Mouse (Mus musculus): ENCODE data around the gene Rnf123.

Gene Rnf123

DNA sequence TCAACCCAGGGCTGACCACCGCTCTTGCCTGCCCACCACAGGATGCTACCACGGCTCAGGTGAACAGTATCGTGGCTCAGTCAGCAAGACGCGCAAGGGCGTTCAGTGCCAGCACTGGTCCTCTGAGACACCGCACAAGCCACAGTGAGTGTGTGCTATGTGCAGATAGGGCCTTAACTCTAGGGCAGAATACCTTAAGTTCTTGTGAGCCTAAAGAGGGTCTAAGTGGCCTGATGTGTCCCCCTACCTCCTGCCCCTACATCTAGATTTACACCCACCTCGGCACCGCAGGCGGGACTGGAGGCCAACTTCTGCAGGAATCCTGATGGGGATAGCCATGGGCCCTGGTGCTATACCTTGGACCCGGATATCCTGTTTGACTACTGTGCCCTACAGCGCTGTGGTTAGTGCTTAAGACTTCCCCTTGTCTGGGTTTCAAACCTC is at the start of gene Rnf123:
TSS of gene Rnf123 (minus strand) at position 359 of the 444 bp plus-strand sequence.
- DNase-seq (ENCODE audit: low spot score), result no peak

DNA sequence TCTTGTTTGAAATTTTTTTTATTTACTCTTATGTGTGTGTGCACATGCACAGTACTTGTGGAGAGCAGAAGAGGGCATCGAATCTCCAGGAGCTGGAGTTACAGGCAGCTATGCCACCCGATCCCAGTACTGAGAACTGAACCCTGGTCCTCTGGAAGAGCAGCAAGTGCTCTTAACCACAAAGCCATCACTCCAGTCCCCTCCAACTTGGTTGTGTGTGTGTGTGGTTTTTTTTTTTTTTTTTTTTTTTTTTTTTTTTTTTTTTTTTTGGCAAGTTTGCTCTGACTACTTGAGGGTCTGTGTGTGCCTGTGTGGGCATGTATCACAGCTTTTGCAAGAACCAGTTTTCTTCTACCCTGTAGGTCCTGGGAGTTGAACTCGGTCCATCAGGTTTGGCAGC is 49.2 kb upstream of the Rnf123 start:
- DNase-seq (ENCODE audit: low spot score), result no peak

DNA sequence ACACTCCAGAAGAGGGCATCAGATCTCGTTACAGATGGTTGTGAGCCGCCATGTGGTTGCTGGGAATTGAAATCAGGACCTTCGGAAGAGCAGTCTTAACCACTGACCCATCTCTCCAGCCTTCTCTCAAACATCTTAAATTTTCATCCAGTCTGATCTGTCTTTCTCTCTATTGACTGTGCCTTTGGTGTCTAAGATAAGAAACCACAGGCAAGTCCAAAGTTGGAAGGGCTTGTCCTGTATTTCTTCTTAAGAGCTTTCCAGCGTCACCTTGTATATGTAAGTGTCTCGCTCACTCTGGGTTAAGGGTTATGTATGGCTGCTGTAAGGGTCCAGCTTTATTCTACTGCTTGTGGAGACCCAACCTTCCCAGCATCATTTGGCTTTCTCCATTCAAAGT is 48.4 kb upstream of the Rnf123 start:
- no peak for DNase-seq (ENCODE audit: low spot score)

DNA sequence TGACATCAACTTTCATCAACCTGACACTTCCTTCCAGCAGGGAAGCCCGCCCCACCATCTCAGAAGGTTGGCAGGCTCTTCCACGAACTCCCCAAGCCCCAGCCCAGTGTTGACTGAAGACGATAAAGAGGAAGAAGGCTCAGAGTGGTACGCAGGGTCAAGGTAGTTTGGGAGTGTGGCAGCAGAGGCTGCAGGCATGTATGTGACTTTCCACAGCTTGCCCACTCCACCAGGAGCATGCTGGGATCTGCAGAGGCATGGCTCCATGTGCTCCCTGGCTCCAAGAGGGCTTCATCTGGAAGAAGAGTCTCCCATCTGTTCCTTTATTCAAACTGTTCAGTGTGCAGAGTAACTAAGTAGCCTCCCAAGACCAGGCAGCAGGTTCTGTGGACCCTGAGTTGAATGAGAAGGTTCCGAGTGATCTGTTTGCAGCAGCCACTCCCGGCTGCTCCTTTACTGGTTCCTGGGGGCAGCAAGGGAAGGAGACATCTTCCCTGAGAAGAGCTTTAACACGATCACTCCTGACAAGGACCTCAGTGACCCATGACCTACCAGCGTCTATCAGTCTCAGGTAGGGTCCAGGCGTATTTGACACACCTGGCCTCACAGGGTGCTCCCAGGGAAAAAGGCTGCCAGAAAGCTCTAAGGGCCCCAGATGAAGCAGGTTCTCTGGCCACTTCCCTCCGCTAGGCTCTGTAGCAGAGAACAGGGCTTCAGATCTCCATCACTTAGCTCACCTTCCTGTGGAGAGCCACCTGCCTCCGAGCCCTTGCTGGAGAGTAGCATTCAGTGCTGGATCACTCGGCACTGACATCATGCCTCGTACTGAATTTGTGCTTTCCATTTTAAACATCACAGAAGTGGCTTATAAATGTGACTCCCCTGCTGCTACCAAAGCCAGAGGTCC is 46.1 kb upstream of the Rnf123 start:
- no peak for DNase-seq (ENCODE audit: low spot score)

DNA sequence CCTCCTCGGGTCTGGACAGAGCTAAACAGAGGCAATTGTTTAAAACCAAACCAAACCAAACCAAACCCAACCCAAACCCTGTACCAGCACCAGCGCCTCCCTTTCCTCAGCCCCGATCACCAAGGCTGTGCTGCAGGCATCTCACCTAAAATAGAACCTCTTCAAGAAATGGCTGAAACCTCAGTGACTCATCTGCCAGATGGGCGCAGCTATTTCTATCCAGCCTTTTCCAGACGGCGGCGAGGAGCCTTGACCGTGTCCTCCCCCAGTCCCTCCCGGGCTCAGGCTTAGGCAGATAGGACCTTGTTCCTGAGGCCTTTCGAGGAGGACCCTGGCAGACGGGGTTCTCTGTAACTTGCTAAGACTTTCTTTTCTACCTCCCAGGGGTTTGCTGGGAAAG is 45.1 kb upstream of the Rnf123 start:
- DNase-seq (ENCODE audit: low spot score), result no peak

DNA sequence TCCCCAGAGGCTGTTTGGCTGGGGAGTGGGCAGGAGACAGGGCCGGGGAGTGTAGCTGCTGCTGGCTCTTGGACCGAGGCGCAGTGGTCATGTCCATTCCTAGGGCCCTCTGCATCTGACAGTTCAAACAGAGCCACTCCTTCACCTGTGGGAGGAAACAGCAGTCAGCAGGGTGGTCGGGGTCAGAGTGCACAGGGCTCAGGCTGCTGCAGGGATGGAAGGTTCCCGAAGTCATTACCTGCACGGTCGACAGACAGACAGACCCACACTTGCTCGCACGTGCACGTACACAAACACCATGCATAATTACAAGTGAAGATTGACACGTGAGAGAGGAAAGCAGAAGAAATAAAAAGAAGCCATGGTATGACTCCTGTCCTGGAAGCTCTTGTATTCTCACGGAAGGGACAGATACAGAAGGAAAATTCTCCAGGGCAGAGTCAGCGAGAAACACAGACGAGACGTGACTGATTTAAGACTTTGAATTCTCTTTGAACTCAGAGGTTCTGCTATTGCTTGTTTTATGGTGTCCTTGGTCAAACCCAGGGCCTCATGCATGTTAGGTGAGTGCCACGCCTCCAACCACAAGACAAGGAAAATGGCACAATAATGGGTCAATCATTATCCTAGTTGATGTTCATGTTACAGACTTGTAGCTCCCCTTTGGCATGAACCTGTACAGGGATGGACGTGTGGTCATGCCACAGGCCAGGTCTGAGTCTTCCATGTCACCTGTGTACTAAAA is 43.5 kb upstream of the Rnf123 start:
- no peak for DNase-seq (ENCODE audit: low spot score)

DNA sequence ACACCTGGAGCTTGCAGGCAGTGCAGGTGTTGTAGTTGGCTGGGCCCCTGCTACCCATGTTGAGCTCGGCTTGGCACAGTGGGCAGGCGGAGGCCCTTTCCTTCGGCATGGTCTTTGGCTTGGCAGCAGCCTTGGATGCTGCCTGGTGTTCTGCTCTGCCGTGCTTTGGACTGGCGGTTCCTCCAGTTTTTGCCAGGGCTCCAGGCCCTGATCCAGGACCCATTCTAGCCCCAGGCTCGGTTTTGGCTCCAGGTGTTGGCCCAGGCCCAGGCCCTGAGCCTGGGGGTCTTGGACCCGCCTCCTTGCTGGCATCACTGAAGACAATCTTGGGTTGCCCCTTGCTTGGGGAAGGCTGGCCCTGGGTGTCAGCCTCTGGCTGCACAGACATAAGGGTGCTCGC is 42.6 kb upstream of the Rnf123 start:
- DNase-seq (ENCODE audit: low spot score), result no peak

DNA sequence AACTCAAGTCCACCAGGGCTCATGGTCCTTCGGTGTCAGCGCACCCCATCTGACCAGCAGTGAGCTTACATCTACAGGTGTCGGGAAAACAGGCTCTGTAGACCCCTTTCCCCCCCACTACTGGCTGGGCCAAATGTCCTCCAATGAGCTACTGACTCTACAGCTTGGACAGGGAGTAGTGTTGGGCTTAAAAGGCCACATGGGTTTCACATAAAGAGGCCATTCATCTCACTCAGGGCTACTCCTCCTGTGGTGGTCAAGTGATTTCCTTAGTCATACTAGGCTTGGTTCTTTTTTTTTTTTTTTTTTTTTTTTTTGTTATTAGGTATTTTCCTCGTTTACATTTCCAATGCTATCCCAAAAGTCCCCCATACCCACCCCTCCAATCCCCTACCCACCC is 40.8 kb upstream of the Rnf123 start:
- no peak for DNase-seq (ENCODE audit: low spot score)

DNA sequence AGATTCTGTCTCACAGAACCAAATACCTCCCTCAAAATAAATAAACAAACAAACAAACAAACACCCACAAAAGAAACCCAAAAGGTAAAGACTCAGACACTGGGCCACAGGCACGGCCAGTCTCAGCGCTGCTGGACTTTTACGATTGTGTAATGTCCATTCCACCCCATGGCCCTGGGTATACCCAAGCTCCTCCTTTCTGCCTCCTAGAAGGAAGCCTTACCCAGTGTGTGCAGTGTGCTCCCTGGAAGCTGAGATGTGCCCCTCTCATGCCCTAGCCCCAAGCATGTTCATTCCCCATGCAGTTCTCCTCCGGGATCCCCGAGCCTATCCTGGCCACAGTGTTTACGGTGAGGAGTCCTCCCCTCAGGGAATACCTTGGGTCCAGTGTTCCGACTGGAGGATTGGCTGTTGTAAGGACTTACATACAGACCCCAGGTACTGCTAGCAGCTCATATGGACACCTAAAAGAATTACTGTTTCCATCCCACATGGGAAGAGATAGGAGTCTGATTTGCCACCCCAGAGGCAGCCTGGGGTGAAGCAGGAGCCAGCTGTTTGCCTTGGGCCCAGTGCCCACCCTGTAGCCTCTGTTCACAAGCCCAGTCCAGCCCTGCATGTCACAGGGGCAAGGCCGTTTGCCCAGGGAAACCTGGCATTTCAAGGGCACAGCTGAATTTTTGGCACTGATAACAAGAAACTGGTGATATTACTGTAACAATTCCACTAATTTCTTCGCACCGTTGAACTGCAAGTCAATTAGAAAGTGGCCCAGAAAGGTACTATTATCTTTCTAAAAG is 38.2 kb upstream of the Rnf123 start:
- no peak for DNase-seq (ENCODE audit: low spot score)

DNA sequence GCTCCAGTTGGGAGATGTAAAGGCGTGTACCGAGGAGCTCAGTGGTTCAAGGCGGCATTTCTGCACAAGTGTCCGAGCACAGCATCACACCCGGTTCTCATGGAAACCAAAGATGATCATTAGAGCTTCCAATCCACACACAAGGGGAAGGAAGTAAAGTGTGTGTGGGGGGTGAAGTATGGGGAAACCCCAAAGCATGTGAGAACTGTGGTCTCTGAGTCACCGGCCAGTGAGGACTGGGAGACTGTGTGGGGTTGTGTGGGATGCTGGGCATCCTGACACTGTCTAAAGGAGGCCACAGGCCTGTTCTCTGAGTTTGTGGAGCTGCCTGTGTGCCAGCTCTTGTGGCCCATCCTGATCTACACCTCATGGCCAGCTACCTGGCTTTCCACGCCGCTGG is 37.5 kb upstream of the Rnf123 start:
- DNase-seq (ENCODE audit: low spot score), result no peak

DNA sequence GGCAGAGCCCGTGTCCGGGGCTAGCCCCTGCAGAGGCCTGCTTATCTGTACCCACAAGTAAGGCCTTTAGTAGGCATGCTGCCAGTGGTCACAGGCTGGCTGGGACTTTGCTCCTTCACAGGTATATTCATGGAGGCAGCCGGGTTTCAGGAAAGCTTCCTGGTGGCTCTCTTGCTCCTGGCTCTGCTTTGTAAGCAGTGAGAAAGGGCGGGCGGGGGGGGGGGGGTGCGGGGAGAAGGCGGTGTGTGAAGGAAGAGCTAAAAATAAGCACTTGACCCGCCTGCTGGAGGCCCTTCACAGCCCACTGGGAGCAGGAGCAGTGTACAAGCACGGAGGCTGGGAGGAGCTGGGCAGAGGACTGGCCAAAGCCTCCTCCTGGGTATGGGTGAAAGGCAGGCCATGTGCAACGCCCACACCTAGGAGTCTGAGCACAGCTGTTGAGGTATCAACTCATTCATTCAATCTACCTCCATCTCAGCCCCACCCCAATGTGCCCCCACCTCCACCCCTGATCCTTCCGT is 36.8 kb upstream of the Rnf123 start:
- DNase-seq (ENCODE audit: low spot score), result no peak

DNA sequence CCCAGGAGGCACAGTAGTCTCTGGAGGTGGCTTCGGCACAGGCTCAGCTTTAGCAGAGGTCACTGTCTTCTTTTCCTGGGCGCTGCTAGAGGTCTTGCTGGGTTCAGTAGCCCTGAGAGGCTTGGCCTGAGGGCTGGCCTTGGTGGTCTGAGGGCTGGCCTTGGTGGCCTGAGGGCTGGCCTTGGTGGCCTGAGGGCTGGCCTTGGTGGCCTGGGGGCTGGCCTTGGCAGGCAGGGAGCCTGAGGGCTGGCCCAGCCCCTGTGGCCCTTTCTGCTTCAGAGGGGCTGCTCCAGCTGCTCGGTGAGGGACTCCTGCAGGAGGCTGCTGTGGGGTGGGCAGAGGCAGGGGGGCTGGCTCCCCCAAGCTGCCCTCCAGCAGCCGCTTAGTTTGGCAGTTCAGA is 34.0 kb upstream of the Rnf123 start:
- no peak for DNase-seq (ENCODE audit: low spot score)

DNA sequence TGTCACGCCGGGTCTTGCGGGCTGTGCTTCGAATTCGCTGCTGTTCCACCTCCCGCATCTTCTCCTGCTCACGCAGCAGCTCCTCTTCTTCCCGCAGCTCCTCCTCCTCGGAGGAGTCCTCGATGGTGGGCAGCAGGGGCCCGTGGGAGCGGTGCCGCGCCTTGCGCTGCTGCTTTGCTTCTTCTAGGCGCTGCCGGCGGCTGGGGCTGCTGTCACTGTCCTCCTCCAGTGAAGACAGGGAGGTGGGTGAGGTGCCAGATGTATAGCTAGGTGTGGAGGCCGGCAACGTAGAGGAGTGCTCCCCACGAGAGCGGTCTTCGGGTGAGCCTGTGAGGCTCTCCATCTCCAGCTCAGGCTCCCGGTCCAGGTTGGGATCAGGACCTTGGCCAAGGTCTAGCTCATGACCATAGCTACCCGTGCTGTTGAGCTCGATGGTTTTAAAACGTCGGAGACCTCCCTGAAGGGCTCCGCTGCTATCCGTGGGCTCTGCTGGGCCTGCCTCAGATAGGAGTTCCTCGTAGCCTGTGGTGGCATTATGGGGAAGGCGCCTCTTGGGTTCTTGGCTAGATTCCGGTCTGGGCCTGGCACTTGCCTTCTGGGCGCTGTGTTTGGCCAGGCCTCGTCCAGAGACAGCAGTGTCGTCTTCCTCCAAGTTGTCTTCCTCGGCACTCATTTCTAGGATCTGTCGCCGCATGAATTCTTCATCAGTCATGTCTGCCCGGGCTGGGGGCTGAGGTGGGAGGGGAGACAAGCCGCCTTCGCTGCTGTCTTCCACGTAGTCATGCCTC is 32.3 kb upstream of the Rnf123 start:
- no peak for DNase-seq (ENCODE audit: low spot score)

DNA sequence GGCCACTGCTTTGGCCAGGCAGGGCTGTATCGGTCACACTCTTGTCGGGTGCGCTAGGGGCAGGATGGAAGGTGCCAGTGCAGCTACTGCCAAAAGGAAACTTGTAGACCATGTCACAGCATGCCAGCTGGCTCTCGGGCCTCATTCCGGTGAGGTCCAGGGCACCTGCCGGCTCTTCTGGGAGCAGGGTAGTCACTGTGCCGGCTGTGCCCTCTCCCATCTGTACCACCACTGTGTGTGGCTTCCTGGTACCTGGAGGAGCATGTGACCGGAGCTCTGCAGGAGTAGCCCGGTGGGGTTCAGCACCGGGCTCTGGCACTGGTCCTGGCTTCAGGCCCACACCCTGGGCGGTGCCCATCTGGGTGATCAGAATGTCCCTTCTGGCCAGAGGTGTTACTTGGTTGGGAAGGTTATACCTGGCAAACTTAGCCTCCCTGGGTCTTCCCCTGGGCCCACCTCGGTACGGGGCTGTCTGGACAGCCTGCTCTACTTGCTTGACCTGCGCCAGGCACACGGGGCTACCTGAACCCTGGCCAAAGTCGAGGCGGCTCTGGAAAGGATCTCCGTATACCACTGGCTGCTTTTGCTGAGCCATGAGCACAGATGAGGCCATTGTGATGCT is 29.7 kb upstream of the Rnf123 start:
- DNase-seq (ENCODE audit: low spot score), result no peak

DNA sequence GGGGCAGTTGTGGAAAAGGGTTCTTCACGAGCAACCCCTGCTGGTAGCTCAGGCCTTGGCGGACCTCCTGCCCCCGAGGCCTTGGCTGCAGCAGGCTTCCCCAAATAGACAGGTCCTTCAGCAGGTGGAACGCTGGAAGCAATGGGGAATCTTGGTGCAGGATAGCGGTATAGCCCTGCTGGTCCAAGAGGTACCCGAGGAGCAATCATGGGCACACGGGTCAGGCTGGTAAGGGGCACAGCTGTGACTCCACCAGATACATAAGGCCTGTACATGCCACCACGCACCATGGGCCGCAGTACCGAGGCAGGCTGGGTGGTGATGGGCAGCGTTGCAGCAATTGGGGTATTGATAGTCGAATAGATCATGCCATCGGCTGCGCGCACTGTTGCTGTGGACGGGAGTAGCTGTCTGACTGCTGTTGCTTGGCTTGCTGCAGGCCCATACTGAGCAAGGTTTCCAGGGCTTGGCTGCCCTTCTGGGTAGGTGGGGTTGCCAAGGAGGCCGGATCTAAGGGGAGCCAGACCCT is 28.5 kb upstream of the Rnf123 start:
- no peak for DNase-seq (ENCODE audit: low spot score)

DNA sequence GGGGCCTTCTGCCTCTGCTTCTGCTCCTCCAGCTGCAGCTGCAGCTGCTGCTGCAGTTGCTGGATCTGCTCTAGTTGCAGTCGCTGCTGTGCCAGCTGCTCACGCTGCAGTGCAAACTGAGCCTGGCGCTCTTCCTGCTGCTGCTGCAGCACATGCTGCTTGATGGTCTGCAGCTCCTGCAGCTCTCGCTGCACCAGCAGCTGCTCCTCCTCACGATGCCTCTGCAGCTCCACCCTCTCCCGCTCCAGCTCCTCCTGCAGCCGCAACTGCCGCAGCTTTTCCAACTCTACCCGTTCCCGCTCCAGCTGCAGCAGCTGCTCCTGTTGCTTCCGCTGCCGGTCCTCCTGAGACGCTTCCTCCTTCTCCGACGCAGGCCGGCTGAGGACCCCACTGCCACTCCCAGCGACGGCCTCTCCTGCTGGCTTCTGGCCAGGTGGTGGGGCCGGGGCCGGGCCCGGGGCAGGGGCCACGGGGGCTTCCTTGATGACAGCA is 28.0 kb upstream of the Rnf123 start:
- no peak for DNase-seq (ENCODE audit: low spot score)

DNA sequence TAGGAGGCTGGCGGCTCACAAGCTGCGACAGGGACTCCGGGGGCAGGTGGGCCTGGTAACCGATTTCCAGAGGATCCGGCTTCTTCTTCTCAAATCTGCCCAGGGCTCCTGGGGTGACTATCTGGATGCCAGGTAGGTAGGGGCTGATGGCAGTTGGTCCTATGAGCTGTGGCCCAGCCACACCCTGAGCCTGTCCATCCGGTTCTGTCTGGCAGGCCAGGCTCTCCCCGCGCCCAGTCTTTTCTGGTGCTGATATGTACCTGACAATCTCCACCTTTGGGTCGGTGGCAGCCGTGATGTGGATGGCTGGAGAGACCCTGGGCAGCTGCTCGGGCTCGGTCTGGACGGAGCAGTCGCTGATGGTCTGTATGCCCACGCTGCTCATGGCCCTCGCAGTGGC is 27.0 kb upstream of the Rnf123 start:
- DNase-seq (ENCODE audit: low spot score), result no peak

DNA sequence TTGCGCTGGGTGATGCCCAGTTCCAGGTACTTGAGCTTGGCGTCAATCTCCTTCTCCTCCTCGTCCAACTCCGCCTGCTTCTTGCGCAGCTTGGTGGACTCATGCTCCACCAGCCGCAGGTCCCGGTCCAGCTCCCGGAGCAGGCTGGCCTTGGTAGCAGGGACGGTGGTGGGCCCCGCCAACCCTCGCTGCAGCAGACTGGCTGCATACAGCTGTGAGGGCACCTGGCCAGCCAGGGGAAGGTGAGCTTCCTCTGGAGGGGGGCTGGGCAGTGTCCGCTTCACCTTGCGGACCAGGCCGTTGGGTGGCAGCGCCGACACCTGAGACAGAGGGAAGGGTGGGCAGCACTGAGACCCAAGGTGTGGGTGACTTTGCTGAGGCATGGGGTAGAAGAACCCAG is 24.7 kb upstream of the Rnf123 start:
- DNase-seq (ENCODE audit: low spot score), result no peak

DNA sequence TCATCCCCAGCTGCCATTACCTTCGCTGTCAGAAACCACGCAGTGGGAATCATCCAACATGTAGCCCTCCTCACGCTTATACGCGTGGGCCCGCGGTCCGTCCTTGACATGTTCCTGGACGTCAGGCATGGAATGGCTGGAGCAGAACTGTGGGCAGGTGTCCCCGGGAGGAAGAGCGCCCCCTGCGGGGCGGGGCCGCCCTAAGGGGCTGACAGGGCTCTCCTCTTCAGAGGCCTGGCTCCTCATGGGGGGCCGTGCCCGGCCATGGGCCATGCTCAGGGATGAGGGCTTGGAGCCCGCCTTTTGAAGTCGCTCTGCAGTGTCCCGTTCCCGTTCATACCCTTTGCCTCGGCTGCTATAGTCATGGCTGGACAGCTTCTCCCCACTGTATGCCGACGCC is 22.9 kb upstream of the Rnf123 start:
- no peak for DNase-seq (ENCODE audit: low spot score)

DNA sequence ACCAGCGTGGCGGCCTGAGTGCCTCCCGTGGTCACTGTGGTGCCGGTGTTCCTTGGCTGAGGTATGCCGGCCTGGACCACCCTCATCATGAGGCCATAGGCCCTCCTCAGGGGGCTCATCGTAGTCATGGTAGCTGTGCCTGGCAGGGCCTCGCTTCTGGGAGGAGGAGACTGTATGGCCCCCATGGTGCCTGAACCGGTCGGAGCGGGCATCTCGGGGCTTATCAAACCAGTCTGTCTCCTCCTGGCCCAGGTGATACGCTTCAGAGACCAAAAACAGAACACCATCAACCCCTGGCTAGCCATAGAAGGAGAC is 22.4 kb upstream of the Rnf123 start:
- no peak for DNase-seq (ENCODE audit: low spot score)

All from c-Kit-positive CD71-positive TER-119-positive erythroid progenitor cells, embryonic 14.5 days (primary cell).